Mouse (Mus musculus) testis, adult 2 months (tissue): ENCODE data around the gene Gnl1. TPM values are rescaled to one million over a fixed set of nuclear protein-coding genes. Genes with fewer than 3 reads are reported as not detected.

Source experiments
- H3K27ac ChIP-seq: fragments of 200-500 bp; 2 replicates; pipeline ENCODE4 v1.5.1; 2012; ENCODE audit warnings: low read depth, low read length; ENCODE audit not compliant: control insufficient read depth, insufficient read depth
- H3K27me3 ChIP-seq: fragments of 200-500 bp; 2 replicates; pipeline ENCODE4 v1.6.1; 2012; ENCODE audit warnings: mild to moderate bottlenecking, low read length, moderate library complexity; ENCODE audit not compliant: control insufficient read depth, insufficient read depth
- H3K36me3 ChIP-seq: fragments of 200-500 bp; 2 replicates; pipeline ENCODE4 v1.6.1; 2012; ENCODE audit warnings: mild to moderate bottlenecking, low read length; ENCODE audit not compliant: control insufficient read depth, insufficient read depth
- H3K4me1 ChIP-seq: fragments of 200-500 bp; 2 replicates; pipeline ENCODE4 v1.6.1; 2012; ENCODE audit warnings: low read length; ENCODE audit not compliant: control insufficient read depth, insufficient read depth
- H3K4me3 ChIP-seq: fragments of 200-500 bp; 2 replicates; pipeline ENCODE4 v1.5.1; 2012; ENCODE audit warnings: low read depth, mild to moderate bottlenecking, low read length, moderate library complexity, mixed read lengths; ENCODE audit not compliant: control insufficient read depth
- CTCF ChIP-seq: fragments of 200-500 bp; IDR thresholded peaks from 2 replicates; pipeline ENCODE4 v1.5.1; 2012; ENCODE audit warnings: low read depth, mild to moderate bottlenecking, inconsistent platforms, low read length, moderate library complexity; ENCODE audit not compliant: control insufficient read depth, insufficient read depth, insufficient replicate concordance
- POLR2A ChIP-seq: fragments of 200-500 bp; IDR thresholded peaks from 2 replicates; pipeline ENCODE4 v1.6.1; 2012; ENCODE audit warnings: low read depth, mild to moderate bottlenecking, inconsistent platforms, low read length, moderate library complexity; ENCODE audit not compliant: control insufficient read depth
- polyA plus RNA-seq: library from polyadenylated mRNA; depleted of rRNA; stranded (reverse); fragments of >200 nt; gene quantifications from 2 replicates; pipeline ENCODE4 v1.2.3, GENCODE M21; 2012

Gnl1 gene
- polyA plus RNA-seq, 1 experiment, result 109 TPM

DNA sequence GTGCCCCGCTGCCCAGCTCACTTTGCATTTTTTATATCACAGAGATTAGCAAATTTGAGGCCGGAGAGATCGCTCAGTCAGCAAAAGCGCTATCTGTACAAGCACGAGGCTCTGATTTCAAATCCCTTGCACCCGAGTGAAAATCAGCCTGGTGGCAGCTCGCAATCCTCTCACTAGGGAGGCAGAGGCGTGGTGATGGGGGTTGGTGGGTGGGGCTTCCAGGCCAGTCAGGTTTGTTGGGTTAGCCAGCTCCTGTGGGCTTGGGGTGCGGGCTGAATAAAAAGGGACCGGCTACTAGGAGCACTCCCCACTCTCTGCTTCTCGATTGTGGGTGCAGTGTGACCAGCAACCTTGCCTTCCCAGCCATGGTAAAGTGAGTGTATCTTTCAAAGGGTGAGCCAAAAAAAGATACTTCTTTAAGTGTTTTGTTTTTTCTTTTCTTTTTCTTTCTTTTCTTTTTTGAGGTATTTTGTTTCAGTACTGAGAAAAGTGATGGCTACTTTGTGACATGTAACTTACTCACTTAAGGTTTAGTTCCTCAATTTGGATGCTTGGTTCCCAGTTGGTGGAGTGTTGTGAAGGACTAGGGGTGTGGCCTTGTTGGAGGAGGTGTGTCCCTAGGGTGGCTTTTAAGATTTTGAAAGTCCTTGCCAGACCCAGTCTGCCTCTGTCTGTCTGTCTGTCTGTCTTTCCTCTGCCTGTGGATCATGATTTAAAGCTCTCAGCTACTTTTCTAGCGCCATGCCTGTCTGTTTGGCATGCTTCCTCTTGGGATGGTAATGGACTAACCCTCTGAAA is 18.3 kb downstream of the Gnl1 start:
- no peak overlapping the region for H3K27ac ChIP-seq
- H3K4me3 ChIP-seq, result no peak overlapping the region
- no peaks in the 10 kb centered on the region for H3K36me3 ChIP-seq
- H3K27me3 ChIP-seq, result no peaks in the 10 kb centered on the region
- no peaks in the 10 kb centered on the region; the same call in none of the 2 replicates for H3K4me1 ChIP-seq
- TF ChIP-seq POLR2A, result no peak
- TF ChIP-seq CTCF, result no peak

DNA sequence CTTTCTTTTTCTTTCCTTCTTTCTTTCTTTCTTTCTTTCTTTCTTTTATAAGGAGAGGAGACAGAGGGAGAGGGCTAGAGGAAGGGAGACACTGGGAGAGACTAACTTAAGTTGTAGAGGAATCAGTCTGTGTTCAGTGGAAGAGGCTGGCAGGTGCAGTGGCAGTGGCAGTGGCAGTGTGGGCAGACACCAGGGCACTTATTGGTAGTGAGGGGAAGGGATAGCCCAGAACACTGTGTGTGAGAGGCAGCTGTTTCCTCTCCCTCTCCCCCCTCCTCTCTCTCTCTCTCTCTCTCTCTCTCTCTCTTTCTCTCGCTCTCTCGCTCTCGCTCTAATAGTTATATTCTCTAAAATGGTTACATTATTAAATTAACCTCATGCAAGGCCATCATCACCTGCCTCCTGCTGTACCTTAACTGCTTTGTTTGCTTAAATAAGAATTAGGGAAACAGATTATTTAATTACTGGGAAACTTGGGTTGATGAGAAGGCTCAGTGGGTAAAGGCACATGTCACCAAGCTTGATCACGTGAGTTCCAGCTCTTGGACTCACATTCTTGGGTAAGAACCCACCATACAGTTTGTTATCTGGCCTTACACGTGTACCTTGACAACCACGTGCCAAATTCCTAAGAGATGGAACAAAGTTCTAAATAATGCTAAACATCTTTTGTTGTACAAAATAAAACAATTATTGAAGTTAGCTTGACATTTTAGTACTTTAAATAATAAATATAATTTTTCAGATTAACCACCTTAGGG is 19.1 kb downstream of the Gnl1 start:
- Histone ChIP-seq H3K27ac (no peak overlapping the region), H3K36me3 (no peaks in the 10 kb centered on the region), H3K4me3 (no peak overlapping the region), H3K27me3 (no peaks in the 10 kb centered on the region), H3K4me1 (no peaks in the 10 kb centered on the region; the same call in none of the 2 replicates)
- TF ChIP-seq CTCF, result no peak
- no peak for TF ChIP-seq POLR2A

DNA sequence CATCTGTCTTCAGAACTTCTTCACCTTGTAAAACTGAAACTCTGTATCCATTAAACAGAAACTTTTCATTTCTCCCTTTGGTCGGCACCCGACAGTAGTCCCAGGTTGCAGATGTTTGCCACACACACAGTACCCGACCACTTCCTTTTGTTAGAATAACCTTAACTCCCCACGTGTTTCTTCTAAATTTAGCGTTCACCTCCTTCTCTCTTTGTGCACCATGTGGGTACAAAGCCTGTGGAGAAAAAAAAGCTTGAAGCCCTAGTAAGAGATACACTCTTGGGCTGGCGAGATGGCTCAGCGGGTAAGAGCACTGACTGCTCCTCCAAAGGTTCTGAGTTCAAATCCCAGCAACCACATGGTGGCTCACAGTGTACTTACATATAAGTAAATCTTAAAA is 19.7 kb downstream of the Gnl1 start:
- H3K4me3 ChIP-seq, result no peak overlapping the region
- no peaks in the 10 kb centered on the region; the same call in none of the 2 replicates for H3K4me1 ChIP-seq
- no peaks in the 10 kb centered on the region for H3K27me3 ChIP-seq
- TF ChIP-seq CTCF, result no peak
- no peak for TF ChIP-seq POLR2A
- no peaks in the 10 kb centered on the region for H3K36me3 ChIP-seq
- no peak overlapping the region for H3K27ac ChIP-seq

DNA sequence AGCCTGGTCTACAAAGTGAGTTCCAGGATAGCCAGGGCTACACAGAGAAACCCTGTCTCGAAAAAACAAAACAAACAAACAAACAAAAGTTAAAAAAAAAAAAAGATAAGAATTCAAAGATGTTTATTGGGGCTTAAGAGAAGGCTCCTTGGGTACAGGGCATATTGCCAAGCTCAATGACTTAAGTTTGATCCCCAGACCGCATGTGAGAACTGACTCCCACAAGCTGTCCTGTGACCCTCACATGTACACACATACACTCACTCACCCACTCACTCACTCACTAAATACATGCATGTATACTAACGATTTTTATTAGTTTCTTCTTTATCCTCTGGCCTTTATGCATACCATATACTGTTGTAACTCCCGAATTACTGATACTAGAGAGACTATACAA is 20.7 kb downstream of the Gnl1 start:
- no peaks in the 10 kb centered on the region; the same call in none of the 2 replicates for H3K4me1 ChIP-seq
- H3K36me3 ChIP-seq, result no peaks in the 10 kb centered on the region
- TF ChIP-seq CTCF, result no peak
- TF ChIP-seq POLR2A, result no peak
- H3K27ac ChIP-seq, result no peak overlapping the region
- no peaks in the 10 kb centered on the region for H3K27me3 ChIP-seq
- H3K4me3 ChIP-seq, result no peak overlapping the region

GRCm38 (mm10) chr17:36001121-36001897 is 21.7 kb downstream of the Gnl1 start:
- Histone ChIP-seq H3K27me3 (no peaks in the 10 kb centered on the region), H3K27ac (no peak overlapping the region), H3K36me3 (no peaks in the 10 kb centered on the region), H3K4me1 (no peaks in the 10 kb centered on the region; the same call in none of the 2 replicates), H3K4me3 (no peak overlapping the region)
- no peak for TF ChIP-seq CTCF
- no peak for TF ChIP-seq POLR2A

- Histone ChIP-seq H3K4me1 (no peaks in the 10 kb centered on the region; the same call in none of the 2 replicates), H3K27me3 (no peaks in the 10 kb centered on the region), H3K27ac (no peak overlapping the region), H3K36me3 (no peaks in the 10 kb centered on the region), H3K4me3 (no peak overlapping the region)
- TF ChIP-seq POLR2A, result no peak
- no peak for TF ChIP-seq CTCF
Observed at GRCm38 (mm10) chr17:36001966-36002365, 22.3 kb downstream of the Gnl1 start.
